Mouse (Mus musculus) regulatory T cell (primary cell): Measurements from ENCODE around the gene Tspan1.

Source experiments
- in situ Hi-C: fragments of 300-600 bp; cut with MboI, MseI; formaldehyde crosslinking; loops from one replicate; pipeline ENCODE4 v1.15.1; 2025; ENCODE audit warnings: high pct_unique_total_duplicates

Tspan1 gene

GRCm38 (mm10) chr4:116127956-116128355, 39.4 kb downstream of the Tspan1 start:
- in situ Hi-C loops: no loop called here

- in situ Hi-C loops: no loop called here
These were observed 41.5 kb downstream of the Tspan1 start for GRCm38 (mm10) chr4:116125803-116126386.

- in situ Hi-C loops: no loop called here
These were observed 43.5 kb downstream of the Tspan1 start, which contains the start of the genes Rad54l and Pomgnt1 for GRCm38 (mm10) chr4:116123602-116124519. Gene Rad54l, minus strand, starts transcription at chr4:116123690. Gene Pomgnt1, plus strand, starts transcription at chr4:116123840.

- in situ Hi-C loops: no loop called here
These were observed 44.6 kb downstream of the Tspan1 start for GRCm38 (mm10) chr4:116122762-116123161.
